Mouse (Mus musculus): Measurements from ENCODE around the gene Pon3.

DNA sequence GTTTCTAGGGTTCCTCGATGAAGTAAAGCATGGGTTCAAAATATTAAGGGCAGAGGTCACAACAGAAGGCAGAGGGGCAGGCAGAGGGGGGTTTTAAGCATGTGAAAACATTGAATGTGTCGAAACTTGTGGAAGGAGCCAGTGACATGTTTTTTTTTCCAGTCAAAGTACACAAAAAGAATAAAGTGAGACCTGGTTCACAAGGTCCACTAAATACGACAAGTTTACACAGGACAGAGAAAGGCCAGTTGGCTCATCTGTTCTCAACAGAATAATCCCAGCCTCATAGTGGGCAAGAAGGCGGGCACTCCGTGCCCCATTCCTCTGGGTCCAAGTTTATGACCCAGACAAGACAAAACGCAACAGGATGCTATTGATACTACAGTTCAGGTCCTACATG, 67.1 kb downstream of the Pon3 start:
- TF ChIP-seq CTCF (conservative IDR thresholded peaks at IDR 0.05; ENCODE audit: insufficient read depth, insufficient read length, low read depth, low read length) (no peak), POLR2A (IDR thresholded peaks at IDR 0.05; ENCODE audit: low read depth, low read length) (no peak)

All from kidney, adult 2 months (tissue).